Mouse (Mus musculus) liver, adult 2 months (tissue): ENCODE data around the gene Hsd17b14. TPM values are rescaled to one million over a fixed set of nuclear protein-coding genes. Genes with fewer than 3 reads are reported as not detected.

Experiments
- DNase-seq: peaks from one replicate; pipeline ENCODE4 v3.0.0-alpha.2; 2011; ENCODE audit warnings: low read depth, low spot score; ENCODE audit errors: extremely low read depth
- H3K27ac ChIP-seq: fragments of 200-500 bp; replicated peaks from 2 replicates; pipeline ENCODE4 v1.5.1; 2012; ENCODE audit warnings: low read depth, mild to moderate bottlenecking, control low read depth, inconsistent platforms, low read length; ENCODE audit not compliant: insufficient read depth
- H3K27me3 ChIP-seq: fragments of 200-500 bp; 2 replicates; pipeline ENCODE4 v1.6.1; 2012; ENCODE audit warnings: mild to moderate bottlenecking, moderate library complexity, low read length, inconsistent platforms; ENCODE audit not compliant: control insufficient read depth, insufficient read depth
- H3K36me3 ChIP-seq: fragments of 200-500 bp; 2 replicates; pipeline ENCODE4 v1.6.1; 2012; ENCODE audit warnings: low read length, inconsistent platforms; ENCODE audit not compliant: control insufficient read depth, insufficient read depth
- H3K4me1 ChIP-seq: fragments of 200-500 bp; 2 replicates; pipeline ENCODE4 v1.6.1; 2011; ENCODE audit warnings: low read length; ENCODE audit not compliant: control insufficient read depth, insufficient read depth
- H3K4me3 ChIP-seq: fragments of 200-500 bp; 2 replicates; pipeline ENCODE4 v1.5.1; 2011; ENCODE audit warnings: low read depth, mild to moderate bottlenecking, control low read depth, low read length, moderate library complexity; ENCODE audit not compliant: insufficient read depth
- H3K79me2 ChIP-seq: fragments of 200-500 bp; 2 replicates; pipeline ENCODE4 v1.6.1; 2012; ENCODE audit warnings: inconsistent platforms, mild to moderate bottlenecking, low read length, moderate library complexity; ENCODE audit not compliant: control insufficient read depth, insufficient read depth
- H3K9ac ChIP-seq: fragments of 200-500 bp; 2 replicates; pipeline ENCODE4 v1.6.1; 2012; ENCODE audit warnings: low read depth, mild to moderate bottlenecking, control low read depth, inconsistent platforms, low read length
- CTCF ChIP-seq: fragments of 200-500 bp; IDR thresholded peaks from 2 replicates; pipeline ENCODE4 v1.5.1; 2011; ENCODE audit warnings: low read depth, low read length, control low read depth
- POLR2A ChIP-seq: fragments of 200-500 bp; IDR thresholded peaks from 2 replicates; pipeline ENCODE4 v1.6.1; 2011; ENCODE audit warnings: low read length, control low read depth; ENCODE audit not compliant: insufficient read depth; ENCODE audit errors: extremely low read depth
- WGBS: fragments of 180-500 bp; shearing (Covaris S2); methylation state at CpG from one replicate; pipeline ENCODE4 v1.1.7; 2018; 5-methylcytosine and 5-hydroxymethylcytosine counted together
- polyA plus RNA-seq: library from polyadenylated mRNA; depleted of rRNA; stranded (reverse); fragments of >200 nt; gene quantifications from 2 replicates; pipeline ENCODE4 v1.2.3, GENCODE M21; 2012
- total RNA-seq: library from RNA; depleted of rRNA; stranded (reverse); fragments of >200 nt; gene quantifications from 2 replicates; pipeline ENCODE4 v1.2.3, GENCODE M21; 2014

The Hsd17b14 gene
- total and polyA plus RNA-seq, 2 experiments, result not detected

DNA sequence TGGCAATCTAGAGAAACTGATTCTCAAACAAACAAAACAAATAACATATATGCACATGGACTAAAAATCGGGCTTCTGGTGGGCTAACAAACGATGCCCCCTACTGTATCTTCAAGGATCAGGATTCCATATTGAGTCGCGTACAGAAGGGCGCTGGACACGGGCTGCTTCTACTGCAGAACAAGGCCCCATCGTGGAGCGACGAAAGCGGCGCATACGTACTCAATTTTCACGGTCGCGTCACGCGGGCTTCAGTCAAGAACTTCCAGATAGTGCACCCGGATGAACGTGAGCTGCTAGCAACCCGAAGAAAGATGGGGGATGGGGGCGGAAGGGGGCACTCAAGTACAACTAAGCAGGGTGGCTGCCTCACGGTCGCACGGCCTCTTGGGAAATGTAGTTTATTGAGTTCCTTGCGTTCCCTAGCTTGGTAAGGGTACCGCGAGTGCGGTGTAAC, 32.9 kb upstream of the Hsd17b14 start:
- 1% methylated on average over 28 of the region's 28 CpGs for WGBS
- no peak for TF ChIP-seq POLR2A
- TF ChIP-seq CTCF, result no peak
- DNase-seq, result peak; percentile 72
- peak overlapping the region; percentile 50 for H3K27ac ChIP-seq
- H3K36me3 ChIP-seq, result peaks cover 3% of the 10 kb centered on the region; the same call in 1 of the 2 replicates
- H3K27me3 ChIP-seq, result no peaks in the 10 kb centered on the region
- H3K9ac ChIP-seq, result peak overlapping the region; percentile 71
- H3K4me1 ChIP-seq, result peaks cover 11% of the 10 kb centered on the region
- H3K4me3 ChIP-seq, result peak overlapping the region; percentile 56
- peaks cover 8% of the 10 kb centered on the region for H3K79me2 ChIP-seq

GRCm38 (mm10) chr7:45522194-45522752, 32.4 kb upstream of the Hsd17b14 start:
- 63% methylated on average over 16 of the region's 16 CpGs for WGBS

GRCm38 (mm10) chr7:45522957-45523676, 31.6 kb upstream of the Hsd17b14 start:
- peak overlapping the region; percentile 19; the same call in 1 of the 2 replicates for H3K4me3 ChIP-seq
- no peak for DNase-seq
- H3K27ac ChIP-seq, result 0 out of 2 replicates have a peak overlapping the region, but pooled peaks have one; percentile 4
- peaks cover 11% of the 10 kb centered on the region for H3K4me1 ChIP-seq
- H3K27me3 ChIP-seq, result no peaks in the 10 kb centered on the region
- 78% methylated on average over 18 of the region's 18 CpGs for WGBS
- peaks cover 8% of the 10 kb centered on the region for H3K79me2 ChIP-seq
- TF ChIP-seq POLR2A (no peak), CTCF (no peak)
- no peak overlapping the region for H3K9ac ChIP-seq
- peaks cover 3% of the 10 kb centered on the region; the same call in 1 of the 2 replicates for H3K36me3 ChIP-seq

More at GRCm38 (mm10) chr7:45522194-45522752, 32.4 kb upstream of the Hsd17b14 start:
- H3K27me3 ChIP-seq, result no peaks in the 10 kb centered on the region
- no peak overlapping the region for H3K9ac ChIP-seq
- DNase-seq, result no peak
- TF ChIP-seq CTCF, result no peak
- no peak for TF ChIP-seq POLR2A
- H3K36me3 ChIP-seq, result peaks cover 3% of the 10 kb centered on the region; the same call in 1 of the 2 replicates
- H3K79me2 ChIP-seq, result peaks cover 8% of the 10 kb centered on the region
- H3K27ac ChIP-seq, result no peak overlapping the region; the same call in 1 of the 2 replicates
- no peak overlapping the region for H3K4me3 ChIP-seq
- H3K4me1 ChIP-seq, result peaks cover 11% of the 10 kb centered on the region

DNA sequence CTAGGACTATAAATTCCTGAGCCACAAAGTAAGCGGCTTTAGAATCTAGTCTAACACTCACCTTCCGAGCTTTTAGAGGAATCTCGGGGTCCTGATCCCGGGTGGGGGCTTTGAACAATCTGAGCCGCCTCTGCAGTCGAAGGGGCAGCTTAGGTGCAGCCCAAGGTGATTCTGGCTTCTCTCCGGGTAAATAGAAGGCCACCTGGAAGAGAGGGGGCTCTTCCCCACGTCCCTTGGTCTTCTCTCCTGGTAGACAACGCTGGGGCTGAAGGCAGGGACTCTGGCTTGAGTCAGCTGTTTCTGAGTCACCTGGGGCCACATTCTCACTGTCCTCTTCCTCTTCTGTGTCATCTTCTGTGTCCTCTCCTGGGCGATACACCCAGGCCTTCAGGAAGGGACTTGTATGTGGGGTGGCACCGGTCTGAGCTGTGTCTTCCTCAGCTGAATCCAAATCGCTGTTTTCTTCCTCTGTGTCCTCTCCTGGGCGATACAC, 31.0 kb upstream of the Hsd17b14 start:
- no peak overlapping the region; the same call in 1 of the 2 replicates for H3K4me3 ChIP-seq
- H3K79me2 ChIP-seq, result peaks cover 8% of the 10 kb centered on the region
- peak overlapping the region; percentile 16 for H3K9ac ChIP-seq
- H3K36me3 ChIP-seq, result peaks cover 3% of the 10 kb centered on the region; the same call in 1 of the 2 replicates
- H3K27ac ChIP-seq, result peak overlapping the region; percentile 51
- TF ChIP-seq CTCF (no peak), POLR2A (no peak)
- DNase-seq, result no peak
- peaks cover 11% of the 10 kb centered on the region for H3K4me1 ChIP-seq
- WGBS, result 71% methylated on average over 13 of the region's 13 CpGs
- no peaks in the 10 kb centered on the region for H3K27me3 ChIP-seq

DNA sequence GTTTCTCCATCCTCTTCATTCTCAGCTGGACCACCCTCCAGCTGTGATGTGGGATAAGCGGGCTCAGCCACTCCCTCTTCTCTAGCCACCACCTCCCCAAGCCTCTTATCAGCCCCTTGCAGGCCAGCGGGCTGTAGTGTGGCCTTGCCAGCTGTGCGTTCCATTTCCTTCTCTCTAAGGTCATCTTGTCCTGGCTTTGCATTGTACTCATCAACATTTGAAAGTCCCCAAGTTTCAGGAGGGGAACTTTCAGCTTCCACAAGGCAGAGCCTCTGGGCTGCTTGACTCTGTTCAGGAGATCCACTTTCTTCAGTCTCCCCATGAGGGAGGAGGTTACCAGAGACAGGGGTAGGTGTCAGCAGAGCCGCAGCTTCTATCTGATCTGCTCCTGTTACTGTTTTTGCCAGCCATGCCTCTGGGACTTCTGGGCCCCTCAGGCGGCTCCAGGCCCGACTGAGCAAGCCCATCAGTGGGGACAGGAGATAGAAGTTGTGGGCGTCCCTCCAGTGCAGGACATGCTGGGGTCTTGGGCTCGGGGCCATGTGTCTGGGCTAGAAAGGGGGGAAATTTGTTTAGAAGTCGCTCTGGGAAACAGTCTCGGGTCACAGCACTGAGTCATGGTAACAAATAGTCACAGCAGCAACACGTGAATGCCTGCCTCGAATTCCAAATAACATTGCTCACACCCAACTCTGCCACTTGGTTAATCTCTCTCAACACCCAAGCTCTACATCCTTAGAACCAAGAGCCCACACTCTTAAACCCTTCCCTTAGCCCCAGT, 29.7 kb upstream of the Hsd17b14 start:
- Histone ChIP-seq H3K4me3 (peak overlapping the region; percentile 86), H3K36me3 (peaks cover 3% of the 10 kb centered on the region; the same call in 1 of the 2 replicates), H3K4me1 (peaks cover 11% of the 10 kb centered on the region), H3K79me2 (peaks cover 8% of the 10 kb centered on the region), H3K27ac (peak overlapping the region; percentile 90), H3K9ac (peak overlapping the region; percentile 92), H3K27me3 (no peaks in the 10 kb centered on the region)
- no peak for TF ChIP-seq CTCF
- no peak for TF ChIP-seq POLR2A
- peak; percentile 46 for DNase-seq
- 12% methylated on average over 12 of the region's 12 CpGs for WGBS
